Mouse (Mus musculus) retina, postnatal 7 days (tissue): ENCODE results near the gene Medag.
A peak's percentile ranks its signal among the peaks of the same experiment; 100 is the strongest.

ENCODE experiments used
- DNase-seq: peaks from one replicate; pipeline ENCODE4 v3.0.0-alpha.2; 2012; ENCODE audit warnings: low read depth, low spot score

Gene Medag

GRCm38 (mm10) chr5:149428810-149429255 is 17.3 kb downstream of the Medag start:
- peak; percentile 33 for DNase-seq

- no peak for DNase-seq
These were observed 18.0 kb downstream of the Medag start for GRCm38 (mm10) chr5:149429541-149429940.

- no peak for DNase-seq
These were observed 19.4 kb downstream of the Medag start for GRCm38 (mm10) chr5:149430943-149431342.

GRCm38 (mm10) chr5:149433618-149434017 is 22.1 kb downstream of the Medag start:
- no peak for DNase-seq

- DNase-seq, result no peak
These were observed 22.7 kb downstream of the Medag start for GRCm38 (mm10) chr5:149434141-149434690.

- DNase-seq, result no peak
These were observed 25.0 kb downstream of the Medag start for GRCm38 (mm10) chr5:149436541-149436940.

GRCm38 (mm10) chr5:149437150-149437549 is 25.6 kb downstream of the Medag start:
- DNase-seq, result no peak

- DNase-seq, result peak; percentile 43
These were observed 28.1 kb downstream of the Medag start, which contains the start of gene Tex26 for GRCm38 (mm10) chr5:149439531-149440179. Tex26 (plus strand) TSS chr5:149439660.

- DNase-seq, result peak; percentile 77
These were observed 28.6 kb downstream of the Medag start for GRCm38 (mm10) chr5:149440180-149440573.

- DNase-seq, result peak; percentile 43
These were observed 30.2 kb downstream of the Medag start for GRCm38 (mm10) chr5:149441646-149442276.

- peak; percentile 57 for DNase-seq
These were observed 30.7 kb downstream of the Medag start for GRCm38 (mm10) chr5:149442277-149442660.

GRCm38 (mm10) chr5:149444451-149444850 is 32.9 kb downstream of the Medag start:
- DNase-seq, result no peak

- no peak for DNase-seq
These were observed 34.9 kb downstream of the Medag start for GRCm38 (mm10) chr5:149446495-149446894.

- DNase-seq, result no peak
These were observed 36.2 kb downstream of the Medag start for GRCm38 (mm10) chr5:149447733-149448132.

GRCm38 (mm10) chr5:149449406-149449805 is 37.9 kb downstream of the Medag start:
- no peak for DNase-seq

GRCm38 (mm10) chr5:149451209-149451681 is 39.7 kb downstream of the Medag start:
- DNase-seq, result no peak

- no peak for DNase-seq
These were observed 42.7 kb downstream of the Medag start for GRCm38 (mm10) chr5:149454281-149454680.

- DNase-seq, result no peak
These were observed 45.0 kb downstream of the Medag start for GRCm38 (mm10) chr5:149456544-149456943.

- no peak for DNase-seq
These were observed 50.5 kb downstream of the Medag start for GRCm38 (mm10) chr5:149462071-149462470.

GRCm38 (mm10) chr5:149465305-149465704 is 53.8 kb downstream of the Medag start:
- DNase-seq, result no peak

GRCm38 (mm10) chr5:149474142-149474541 is 62.6 kb downstream of the Medag start:
- no peak for DNase-seq

- DNase-seq, result no peak
These were observed 63.3 kb downstream of the Medag start for GRCm38 (mm10) chr5:149474701-149475468.
